Comparison of ENCODE assay signal across 34 mouse cellular contexts in the genomic region with DNA sequence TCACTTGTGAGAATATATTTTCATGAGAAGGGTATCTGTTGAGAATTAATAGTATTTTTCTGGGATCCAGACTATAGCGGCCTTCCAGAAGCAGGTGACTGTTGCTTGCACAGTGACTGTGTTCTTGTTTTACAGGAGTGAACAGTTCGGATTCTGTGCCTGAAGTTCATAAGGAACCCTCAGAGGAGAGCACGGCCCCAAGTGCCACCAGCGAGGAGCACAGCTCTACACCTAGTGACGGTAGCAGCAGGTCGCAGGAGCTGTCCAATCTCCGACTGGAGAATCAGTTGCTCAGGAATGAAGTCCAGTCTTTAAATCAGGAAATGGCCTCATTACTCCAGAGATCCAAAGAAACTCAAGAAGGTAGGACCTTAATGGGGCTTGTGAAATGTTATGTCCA.
"Had no signal": no experiment of that assay in that cellular context is flagged by ENCODE, and none has a peak within 500 bp of the region (broad histone marks: within the 10 kb centered on the region; RNA-seq: fewer than 3 reads in every experiment).

No protein-coding gene starts in this region.

- H3K4me1 ChIP-seq: intestine, embryonic 15.5 days had no signal

- H3K27ac ChIP-seq: heart, embryonic 13.5 days; heart, embryonic 15.5 days; hindbrain, embryonic 10.5 days; hindbrain, embryonic 12.5 days; hindbrain, embryonic 13.5 days; hindbrain, embryonic 14.5 days; hindbrain, embryonic 15.5 days; hindbrain, postnatal 0 days; intestine, embryonic 15.5 days; kidney, embryonic 15.5 days; kidney, postnatal 0 days; layer of hippocampus, adult 2 months; left cerebral cortex, adult 2 months had no signal

- H3K4me3 ChIP-seq: heart, embryonic 12.5 days; heart, embryonic 13.5 days; heart, embryonic 15.5 days; hindbrain, embryonic 10.5 days; hindbrain, embryonic 12.5 days; hindbrain, embryonic 13.5 days; hindbrain, embryonic 15.5 days; intestine, embryonic 15.5 days; kidney, embryonic 15.5 days; layer of hippocampus, adult 2 months; left cerebral cortex, adult 2 months had no signal

- ATAC-seq: hindbrain, embryonic 16.5 days; hindbrain, postnatal 0 days; inflammation-experienced regulatory T-cells, adult 6 months; intestine, embryonic 15.5 days; intestine, embryonic 16.5 days; intestine, postnatal 0 days had no signal

- H3K27me3 ChIP-seq: heart, embryonic 12.5 days; heart, embryonic 13.5 days; heart, embryonic 15.5 days; hindbrain, embryonic 12.5 days; hindbrain, embryonic 13.5 days; hindbrain, embryonic 15.5 days; intestine, embryonic 15.5 days; kidney, embryonic 15.5 days had no signal

- H3K9ac ChIP-seq: heart, embryonic 12.5 days; heart, embryonic 13.5 days; heart, embryonic 15.5 days; hindbrain, embryonic 12.5 days; hindbrain, embryonic 13.5 days; hindbrain, embryonic 14.5 days; hindbrain, embryonic 15.5 days; intestine, embryonic 15.5 days; kidney, embryonic 15.5 days had no signal

- H3K4me2 ChIP-seq: heart, embryonic 12.5 days; heart, embryonic 13.5 days; heart, embryonic 15.5 days; hindbrain, embryonic 12.5 days; hindbrain, embryonic 13.5 days; hindbrain, embryonic 14.5 days; hindbrain, embryonic 15.5 days; intestine, embryonic 15.5 days; kidney, embryonic 15.5 days had no signal

- H3K9me3 ChIP-seq: heart, embryonic 12.5 days; heart, embryonic 13.5 days; heart, embryonic 15.5 days; hindbrain, embryonic 10.5 days; hindbrain, embryonic 12.5 days; hindbrain, embryonic 13.5 days; hindbrain, embryonic 15.5 days; intestine, embryonic 15.5 days; kidney, embryonic 15.5 days had no signal

- DNase-seq: heart, postnatal 10 days; heart, postnatal 14 days; heart, postnatal 36 days; heart, postnatal 4 days; kidney, adult 11 months; kidney, adult 18-20 months; kidney, adult 2 months; kidney, adult 8-10 months; kidney, adult 9 months; kidney, postnatal 10 days; kidney, postnatal 14 days; kidney, postnatal 25 days; kidney, postnatal 36 days; kidney, postnatal 4 days; layer of hippocampus, adult 9-11 months; layer of hippocampus, postnatal 36 days had no signal
